Mouse (Mus musculus): ENCODE data around the gene Tedc2. TPM values are rescaled to one million over a fixed set of nuclear protein-coding genes. Genes with fewer than 3 reads are reported as not detected.

Tedc2 gene
- total RNA-seq, 2 experiments from 2014 or later: 7.3 to 8.5 TPM

GRCm38 (mm10) chr17:24213186-24213585 is 7.5 kb downstream of the Tedc2 start:
- no peak for DNase-seq (ENCODE audit: low spot score in 2 of 2)

- no peak for DNase-seq (ENCODE audit: low spot score in 2 of 2)
These were observed 8.1 kb downstream of the Tedc2 start for GRCm38 (mm10) chr17:24212441-24213018.

DNA sequence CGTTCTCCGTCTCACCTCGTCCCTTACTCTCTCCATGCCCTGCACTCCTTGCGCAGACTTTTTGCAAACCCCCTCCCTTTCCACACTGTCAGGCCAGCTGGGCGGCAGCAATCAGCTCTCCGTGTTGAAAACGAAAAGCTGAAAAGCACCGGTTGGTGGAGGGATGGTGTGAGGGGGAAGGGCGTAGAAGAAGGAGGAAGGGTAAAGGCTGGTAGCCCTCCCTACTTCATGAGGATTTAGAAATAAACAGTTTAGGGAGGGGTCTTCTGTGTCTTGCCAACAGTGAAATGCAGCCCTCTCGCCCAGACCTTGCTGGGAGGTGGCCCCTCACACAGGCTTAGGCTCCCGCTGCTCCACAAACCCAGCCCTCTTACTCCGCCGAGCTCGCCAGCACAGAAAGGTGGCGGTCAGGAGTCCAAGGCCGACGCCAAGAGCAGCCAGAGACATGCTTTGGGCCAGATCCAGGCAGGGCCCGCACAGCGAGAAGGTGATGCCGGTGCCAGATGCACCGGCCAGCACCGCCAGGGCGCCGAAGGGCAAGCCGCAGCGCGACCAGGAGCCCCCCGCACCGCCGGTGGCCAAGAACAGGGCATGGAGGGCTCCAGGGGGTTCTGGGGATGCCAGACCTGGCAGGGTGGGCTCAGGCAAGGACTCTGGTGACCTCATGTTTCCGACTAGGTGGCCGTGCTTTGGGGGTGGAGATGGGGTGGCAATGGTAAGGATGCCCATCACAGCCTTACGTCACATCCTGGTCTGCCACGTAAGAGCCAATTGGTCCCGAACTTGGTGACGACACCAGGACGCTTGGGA is 8.8 kb downstream of the Tedc2 start:
- DNase-seq (ENCODE audit: low spot score in 2 of 2): peak; percentile 85 to 93

GRCm38 (mm10) chr17:24210591-24210990 is 10.1 kb downstream of the Tedc2 start:
- no peak for DNase-seq (ENCODE audit: low spot score in 2 of 2)

DNA sequence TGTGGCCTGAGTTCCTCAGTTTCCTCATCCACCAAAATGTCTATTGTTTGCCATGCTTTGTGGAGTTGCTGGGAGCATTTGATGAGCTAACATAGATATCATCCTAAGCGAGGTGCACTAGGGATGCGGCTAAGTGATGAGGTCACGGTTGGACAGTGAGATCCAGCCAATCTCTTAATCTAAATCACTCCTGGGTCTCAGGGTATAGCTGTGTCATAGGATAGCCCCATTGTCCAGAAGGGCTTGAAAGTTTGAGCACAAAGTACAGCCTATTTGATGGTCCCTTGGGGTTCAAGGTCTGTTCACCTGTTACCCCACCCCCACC is 10.8 kb downstream of the Tedc2 start:
- no peak for DNase-seq (ENCODE audit: low spot score in 2 of 2)

DNA sequence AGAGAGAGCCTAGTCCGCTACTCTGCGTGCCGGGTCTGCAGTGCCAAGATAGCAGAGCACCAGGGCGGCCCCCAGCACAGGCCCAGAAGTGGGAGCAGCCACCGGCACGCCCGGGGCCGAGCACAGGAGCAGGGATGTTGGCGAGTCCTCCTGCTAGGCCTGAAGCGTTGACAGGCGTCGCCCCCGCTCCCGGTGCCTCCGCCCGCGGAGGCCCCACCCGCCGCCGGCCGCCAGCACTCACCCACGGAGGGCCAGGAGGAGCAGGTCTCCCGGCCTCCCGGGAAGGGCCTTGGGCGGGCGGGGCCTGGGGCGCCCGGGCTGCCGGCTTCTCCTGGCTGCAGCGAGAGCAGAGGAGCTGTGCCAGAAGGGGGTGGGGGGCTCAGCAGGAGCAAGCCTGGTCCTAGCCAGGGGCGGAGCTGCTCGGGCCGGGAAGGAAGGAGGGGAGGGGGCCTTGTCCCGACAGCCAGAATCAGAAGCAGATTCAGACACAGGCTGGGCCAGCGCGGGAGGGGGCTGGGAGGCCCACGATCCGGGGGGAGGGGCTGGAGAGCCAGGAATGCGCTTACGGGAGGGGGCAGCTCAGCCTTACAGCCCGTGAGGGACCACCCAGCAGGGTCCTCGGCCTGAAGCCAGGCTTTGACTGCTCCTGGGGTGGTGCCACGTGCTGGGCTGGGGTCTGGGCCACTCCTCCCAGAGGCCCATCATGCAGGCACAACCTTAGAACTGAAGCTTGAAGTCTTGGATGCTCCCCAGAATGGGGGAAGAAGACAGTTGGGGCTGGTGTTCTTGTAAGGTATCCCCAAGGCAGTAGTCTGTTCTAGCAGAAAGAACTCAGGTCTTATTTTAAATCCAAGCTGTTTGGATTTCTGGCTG is 11.4 kb downstream of the Tedc2 start, which contains the start of gene Ntn3:
TSS of gene Ntn3 (minus strand) at position 489 of the 873 bp plus-strand sequence.
- DNase-seq (ENCODE audit: low spot score in 2 of 2): no peak

GRCm38 (mm10) chr17:24208641-24209042 is 12.0 kb downstream of the Tedc2 start:
- DNase-seq (ENCODE audit: low spot score in 2 of 2): no peak

- no peak for DNase-seq (ENCODE audit: low spot score in 2 of 2)
These were observed 12.6 kb downstream of the Tedc2 start for GRCm38 (mm10) chr17:24207768-24208640.

- DNase-seq (ENCODE audit: low spot score in 2 of 2): peak; percentile 81 to 82
These were observed 13.9 kb downstream of the Tedc2 start for GRCm38 (mm10) chr17:24206451-24207351.

DNA sequence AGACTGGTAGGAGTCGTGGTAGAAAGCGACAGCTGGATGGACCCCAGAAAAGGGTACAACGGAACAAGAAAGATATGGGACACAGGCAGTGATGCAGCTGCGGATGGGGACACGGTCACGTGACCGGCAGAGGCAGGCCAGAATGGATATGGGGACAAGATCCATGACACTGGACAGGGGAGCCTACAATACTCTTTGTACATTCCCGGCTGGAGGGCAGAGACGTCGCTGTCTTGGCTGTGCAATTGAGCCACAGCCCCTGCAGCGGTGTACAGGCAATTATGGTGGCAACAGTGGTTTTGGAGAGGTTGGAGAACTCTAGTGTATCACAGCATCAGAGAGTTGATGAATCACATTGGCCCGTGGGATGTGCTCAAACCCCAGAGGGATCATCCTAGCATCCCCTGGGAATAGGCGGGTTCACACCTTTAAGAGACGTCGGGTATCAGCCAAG is 14.7 kb downstream of the Tedc2 start:
- no peak for DNase-seq (ENCODE audit: low spot score in 2 of 2)

DNA sequence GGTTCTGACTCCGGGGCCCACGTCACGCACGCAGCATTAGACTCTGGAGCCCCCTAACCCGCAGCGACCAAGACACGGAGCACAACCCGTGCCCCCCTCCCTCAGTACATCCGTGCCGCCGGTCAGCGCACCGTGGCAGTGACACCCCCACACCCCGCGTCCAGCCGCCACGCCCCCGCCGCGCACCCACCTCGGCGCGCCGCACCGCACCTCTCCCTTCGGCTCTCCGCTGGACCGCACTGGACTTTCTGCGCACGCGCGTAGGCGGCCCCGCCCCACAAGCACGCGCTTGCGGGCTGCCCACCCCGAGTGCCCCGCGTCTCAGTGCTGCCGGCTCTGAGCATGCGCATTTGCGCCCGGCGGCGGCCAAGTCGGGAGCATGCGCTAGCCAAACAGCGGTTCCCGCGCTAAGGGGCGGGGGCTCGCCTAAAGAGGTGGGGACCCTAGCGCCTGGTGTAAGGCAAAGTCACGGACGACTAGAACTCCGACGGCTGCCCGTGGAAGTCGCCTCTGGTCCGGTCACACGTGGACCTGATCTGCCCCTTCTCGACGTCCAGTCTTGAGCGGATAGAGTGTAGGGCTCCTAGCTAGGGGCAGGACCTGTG is 15.3 kb downstream of the Tedc2 start, which contains the start of gene Tbc1d24:
TSS of gene Tbc1d24 (minus strand) at position 279 of the 605 bp plus-strand sequence.
- DNase-seq (ENCODE audit: low spot score in 2 of 2): peak; percentile 94 to 96

GRCm38 (mm10) chr17:24204846-24205245 is 15.8 kb downstream of the Tedc2 start:
- no peak for DNase-seq (ENCODE audit: low spot score in 2 of 2)

- DNase-seq (ENCODE audit: low spot score in 2 of 2): no peak
These were observed 16.8 kb downstream of the Tedc2 start for GRCm38 (mm10) chr17:24203611-24204534.

GRCm38 (mm10) chr17:24203068-24203467 is 17.6 kb downstream of the Tedc2 start:
- DNase-seq (ENCODE audit: low spot score in 2 of 2): no peak

DNA sequence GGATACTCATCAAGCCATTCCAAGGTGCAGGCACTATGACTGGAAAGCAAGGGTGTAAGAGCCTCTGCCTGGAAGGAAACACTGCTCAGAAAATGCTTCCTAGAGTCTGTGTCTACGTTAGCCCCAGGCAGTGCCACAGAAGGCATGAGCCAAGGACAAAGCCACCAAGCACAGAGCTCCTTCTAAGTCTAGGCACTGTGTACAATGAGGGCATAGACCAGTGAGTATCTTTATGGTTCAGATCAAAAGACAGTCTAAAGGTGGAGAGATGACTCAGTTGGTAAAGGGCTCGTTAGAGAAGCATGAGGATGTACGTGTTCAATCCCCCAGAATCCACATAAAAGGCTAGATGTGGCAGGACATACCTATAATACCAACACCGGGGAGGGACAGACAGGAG is 19.6 kb downstream of the Tedc2 start:
- DNase-seq (ENCODE audit: low spot score in 2 of 2): no peak

- DNase-seq (ENCODE audit: low spot score in 2 of 2): no peak
These were observed 20.9 kb downstream of the Tedc2 start for GRCm38 (mm10) chr17:24199741-24200140.

DNA sequence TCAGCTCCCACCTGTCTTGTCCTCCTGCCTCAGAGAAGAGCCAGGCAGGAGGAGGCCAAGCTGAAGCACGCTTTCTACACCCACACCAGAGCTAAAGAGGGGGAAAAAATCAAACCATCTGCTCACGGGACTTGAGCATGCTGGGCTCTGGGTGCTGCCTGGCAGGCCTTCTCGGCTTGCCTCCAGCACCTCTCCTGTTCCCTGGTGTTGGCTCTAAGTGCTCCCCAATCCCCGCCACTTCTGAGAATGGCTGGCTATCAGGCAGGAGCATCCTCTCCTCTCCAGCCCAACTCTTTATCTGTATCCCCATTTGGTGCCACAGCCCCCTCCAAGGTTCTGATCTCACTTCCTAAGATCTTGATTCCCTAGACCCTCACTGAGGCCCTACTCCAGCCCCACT is 21.4 kb downstream of the Tedc2 start:
- DNase-seq (ENCODE audit: low spot score in 2 of 2): peak; percentile 75 to 82

Data from layer of hippocampus, adult 18-20 months (tissue).